Mouse (Mus musculus) embryonic facial prominence, embryonic 10.5 days (tissue): Measurements from ENCODE around the gene Alkbh3. TPM values are rescaled to one million over a fixed set of nuclear protein-coding genes. Genes with fewer than 3 reads are reported as not detected.

Experiments
- DNase-seq: peaks from one replicate; pipeline ENCODE4 v3.0.0-alpha.2; 2017; ENCODE audit warnings: low spot score
- H3K27ac ChIP-seq: fragments of 300-500 bp; sonication (generic); replicated peaks from 2 replicates; pipeline ENCODE4 v1.5.1; 2016; ENCODE audit warnings: mild to moderate bottlenecking
- H3K27me3 ChIP-seq: fragments of 300-500 bp; sonication (generic); replicated peaks from 2 replicates; pipeline ENCODE4 v1.6.1; 2016; ENCODE audit warnings: low read depth, mild to moderate bottlenecking; ENCODE audit not compliant: poor library complexity, severe bottlenecking
- H3K36me3 ChIP-seq: fragments of 300-500 bp; sonication (generic); replicated peaks from 2 replicates; pipeline ENCODE4 v1.6.1; 2016; ENCODE audit warnings: mild to moderate bottlenecking, moderate library complexity
- H3K4me1 ChIP-seq: fragments of 300-500 bp; sonication (generic); 2 replicates; pipeline ENCODE4 v1.6.1; 2016
- H3K4me3 ChIP-seq: fragments of 300-500 bp; sonication (generic); 2 replicates; pipeline ENCODE4 v1.5.1; 2016; ENCODE audit warnings: mild to moderate bottlenecking, moderate library complexity
- H3K9me3 ChIP-seq: fragments of 300-500 bp; sonication (generic); 2 replicates; pipeline ENCODE4 v1.6.1; 2016; ENCODE audit warnings: mild to moderate bottlenecking
- WGBS: fragments of 180-500 bp; shearing (Covaris S2); methylation state at CpG from one replicate; pipeline ENCODE4 v1.1.7; 2016; 5-methylcytosine and 5-hydroxymethylcytosine counted together
- polyA plus RNA-seq: library from polyadenylated mRNA; unstranded; fragments of >200 nt; fragmentation: Nextera tagmentation; extraction: Ambion mirVana; gene quantifications from 2 replicates; pipeline ENCODE4 v1.2.1, GENCODE M21; 2016

The Alkbh3 gene
- polyA plus RNA-seq = 55.5 and 57.0 TPM in 2 replicates

- Histone ChIP-seq H3K4me3 (peak within 1 kb of the TSS; percentile 85), H3K27ac (peak within 1 kb of the TSS; percentile 82), H3K36me3 (peaks cover 29% of the 10 kb centered on the region), H3K27me3 (no peaks in the 10 kb centered on the region), H3K4me1 (peaks cover 12% of the 10 kb centered on the region), H3K9me3 (no peaks in the 10 kb centered on the region)
- DNase-seq = peak; percentile 94
- WGBS = 5% methylated on average over 47 of the region's 47 CpGs
Measured at GRCm38 (mm10) chr2:94010335-94011291, at the start of gene Alkbh3. Gene Alkbh3 (minus strand): TSS chr2:94010807.

- H3K9me3 ChIP-seq = no peaks in the 10 kb centered on the region
- peaks cover 11% of the 10 kb centered on the region; the same call in 1 of the 2 replicates for H3K36me3 ChIP-seq
- no peaks in the 10 kb centered on the region for H3K4me1 ChIP-seq
- DNase-seq = no peak
- no peaks in the 10 kb centered on the region for H3K27me3 ChIP-seq
- H3K4me3 ChIP-seq = no peak overlapping the region
- WGBS = 77% methylated on average over 5 of the region's 5 CpGs
- no peak overlapping the region for H3K27ac ChIP-seq
Measured at GRCm38 (mm10) chr2:94059459-94059858, 48.9 kb upstream of the Alkbh3 start.

- H3K4me3 ChIP-seq = no peak overlapping the region
- DNase-seq = peak; percentile 13
- H3K9me3 ChIP-seq = no peaks in the 10 kb centered on the region
- no peak overlapping the region for H3K27ac ChIP-seq
- H3K27me3 ChIP-seq = no peaks in the 10 kb centered on the region
- 0 out of 2 replicates have a peak, but pooled peaks cover 2% of the 10 kb centered on the region for H3K4me1 ChIP-seq
- H3K36me3 ChIP-seq = peaks cover 27% of the 10 kb centered on the region
Measured at GRCm38 (mm10) chr2:94054813-94055212, 44.2 kb upstream of the Alkbh3 start.

GRCm38 (mm10) chr2:94051952-94052351 is 41.3 kb upstream of the Alkbh3 start:
- Histone ChIP-seq H3K4me3 (no peak overlapping the region), H3K27me3 (no peaks in the 10 kb centered on the region), H3K36me3 (peaks cover 24% of the 10 kb centered on the region), H3K27ac (no peak overlapping the region), H3K9me3 (no peaks in the 10 kb centered on the region), H3K4me1 (peaks cover 18% of the 10 kb centered on the region; the same call in 1 of the 2 replicates)
- WGBS = 94% methylated on average over 5 of the region's 5 CpGs
- DNase-seq = no peak

- Histone ChIP-seq H3K27me3 (no peaks in the 10 kb centered on the region), H3K4me1 (peaks cover 18% of the 10 kb centered on the region; the same call in 1 of the 2 replicates), H3K9me3 (no peaks in the 10 kb centered on the region), H3K27ac (no peak overlapping the region), H3K36me3 (peaks cover 24% of the 10 kb centered on the region), H3K4me3 (no peak overlapping the region)
- 96% methylated on average over 3 of the region's 3 CpGs for WGBS
- no peak for DNase-seq
Measured at GRCm38 (mm10) chr2:94050901-94051300, 40.3 kb upstream of the Alkbh3 start.

- peaks cover 24% of the 10 kb centered on the region for H3K36me3 ChIP-seq
- no peak for DNase-seq
- H3K4me3 ChIP-seq = no peak overlapping the region
- no peak overlapping the region for H3K27ac ChIP-seq
- no peaks in the 10 kb centered on the region for H3K9me3 ChIP-seq
- H3K4me1 ChIP-seq = peaks cover 18% of the 10 kb centered on the region; the same call in 1 of the 2 replicates
- 90% methylated on average over 5 of the region's 5 CpGs for WGBS
- H3K27me3 ChIP-seq = no peaks in the 10 kb centered on the region
Measured at GRCm38 (mm10) chr2:94049471-94050176, 39.0 kb upstream of the Alkbh3 start.

GRCm38 (mm10) chr2:94048733-94049470 is 38.3 kb upstream of the Alkbh3 start:
- no peak for DNase-seq
- Histone ChIP-seq H3K4me1 (peaks cover 18% of the 10 kb centered on the region; the same call in 1 of the 2 replicates), H3K27me3 (no peaks in the 10 kb centered on the region), H3K27ac (no peak overlapping the region), H3K4me3 (no peak overlapping the region), H3K9me3 (no peaks in the 10 kb centered on the region), H3K36me3 (peaks cover 24% of the 10 kb centered on the region)
- WGBS = 74% methylated on average over 5 of the region's 5 CpGs

GRCm38 (mm10) chr2:94048271-94048670 is 37.7 kb upstream of the Alkbh3 start:
- no peaks in the 10 kb centered on the region for H3K27me3 ChIP-seq
- DNase-seq = no peak
- H3K4me1 ChIP-seq = peaks cover 18% of the 10 kb centered on the region; the same call in 1 of the 2 replicates
- H3K9me3 ChIP-seq = no peaks in the 10 kb centered on the region
- peaks cover 24% of the 10 kb centered on the region for H3K36me3 ChIP-seq
- no peak overlapping the region for H3K27ac ChIP-seq
- 75% methylated on average over 1 of the region's 1 CpGs for WGBS
- H3K4me3 ChIP-seq = no peak overlapping the region

GRCm38 (mm10) chr2:94045411-94046090 is 34.9 kb upstream of the Alkbh3 start:
- 86% methylated on average over 6 of the region's 6 CpGs for WGBS
- DNase-seq = no peak
- Histone ChIP-seq H3K27ac (no peak overlapping the region), H3K36me3 (peaks cover 25% of the 10 kb centered on the region), H3K27me3 (no peaks in the 10 kb centered on the region), H3K4me1 (peaks cover 18% of the 10 kb centered on the region; the same call in 1 of the 2 replicates), H3K9me3 (no peaks in the 10 kb centered on the region), H3K4me3 (no peak overlapping the region)

GRCm38 (mm10) chr2:94044174-94044573 is 33.6 kb upstream of the Alkbh3 start:
- Histone ChIP-seq H3K27ac (no peak overlapping the region), H3K27me3 (no peaks in the 10 kb centered on the region), H3K4me3 (no peak overlapping the region), H3K36me3 (peaks cover 26% of the 10 kb centered on the region), H3K4me1 (peaks cover 9% of the 10 kb centered on the region; the same call in 1 of the 2 replicates), H3K9me3 (no peaks in the 10 kb centered on the region)
- 87% methylated on average over 2 of the region's 2 CpGs for WGBS
- no peak for DNase-seq

GRCm38 (mm10) chr2:94043662-94044061 is 33.1 kb upstream of the Alkbh3 start:
- peak; percentile 42 for DNase-seq
- Histone ChIP-seq H3K36me3 (peaks cover 30% of the 10 kb centered on the region), H3K27ac (no peak overlapping the region), H3K27me3 (no peaks in the 10 kb centered on the region), H3K4me3 (no peak overlapping the region), H3K9me3 (no peaks in the 10 kb centered on the region), H3K4me1 (0 out of 2 replicates have a peak, but pooled peaks cover 4% of the 10 kb centered on the region)
- WGBS = 66% methylated on average over 5 of the region's 5 CpGs
